Mouse (Mus musculus): ENCODE data around the gene Gab1.

DNA sequence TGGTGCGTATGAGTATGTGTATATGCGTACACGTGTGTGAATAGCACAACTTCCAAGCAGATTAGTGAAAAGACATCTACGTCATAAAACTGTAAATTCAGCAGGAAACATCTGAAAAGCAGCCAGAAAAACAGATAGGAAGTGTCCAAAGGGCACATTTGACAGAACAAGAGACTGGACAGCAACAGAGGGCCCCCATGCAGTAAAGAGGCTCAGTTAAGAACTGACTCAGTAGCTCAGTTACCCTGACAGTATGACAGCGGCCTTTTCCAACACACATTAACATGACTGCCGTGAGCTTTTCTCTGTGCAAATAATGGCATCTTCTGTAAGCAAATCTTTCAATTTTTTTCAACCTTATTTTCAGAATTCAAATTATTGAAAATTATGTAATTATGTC lies 111.9 kb downstream of the Gab1 start:
- no peak for TF ChIP-seq POLR2A (IDR thresholded peaks at IDR 0.05; ENCODE audit: low read depth, low read length)
- TF ChIP-seq CTCF (IDR thresholded peaks at IDR 0.05; ENCODE audit: extremely low read depth, insufficient read length, insufficient replicate concordance, low read depth, low read length): no peak

Data from small intestine, adult 2 months (tissue).